Mouse (Mus musculus) gastrocnemius, postnatal 36 days (tissue): Measurements from ENCODE around the gene Pik3r5. TPM values are rescaled to one million over a fixed set of nuclear protein-coding genes. Genes with fewer than 3 reads are reported as not detected.

Source experiments
- DNase-seq, 2 experiments: peaks; one replicate each; pipeline ENCODE4 v3.0.0; 2022
- intact Hi-C: fragments of 180-260 bp; cut with DNase I; formaldehyde crosslinking; loops from one replicate; pipeline ENCODE4 v1.15.1; 2025
- total RNA-seq, 2 experiments: library from RNA; stranded (reverse); gene quantifications; 2 replicates each; pipeline ENCODE4 v1.2.3; 2021

The Pik3r5 gene
- total RNA-seq, 2 experiments from 2014 or later, result 0.56 to 0.57 TPM

GRCm38 (mm10) chr11:68442983-68443638 lies 11.2 kb downstream of the Pik3r5 start:
- intact Hi-C loops, result no loop called here

GRCm38 (mm10) chr11:68445901-68446300 lies 14.0 kb downstream of the Pik3r5 start:
- intact Hi-C loops, result no loop called here
- DNase-seq, result no peak

More at GRCm38 (mm10) chr11:68442983-68443638, 11.2 kb downstream of the Pik3r5 start:
- no peak for DNase-seq

- intact Hi-C loops, result no loop called here
- no peak for DNase-seq
These were observed 14.6 kb downstream of the Pik3r5 start for GRCm38 (mm10) chr11:68446547-68446946.

GRCm38 (mm10) chr11:68447242-68447641 lies 15.3 kb downstream of the Pik3r5 start:
- intact Hi-C loops, result no loop called here
- DNase-seq, result no peak

GRCm38 (mm10) chr11:68448356-68448755 lies 16.4 kb downstream of the Pik3r5 start:
- intact Hi-C loops, result no loop called here
- no peak for DNase-seq

- no peak for DNase-seq
- intact Hi-C loops, result no loop called here
These were observed 19.4 kb downstream of the Pik3r5 start for GRCm38 (mm10) chr11:68451282-68451735.

GRCm38 (mm10) chr11:68451747-68452405 lies 20.0 kb downstream of the Pik3r5 start:
- DNase-seq, result no peak
- intact Hi-C loops, result no loop called here

GRCm38 (mm10) chr11:68452740-68453139 lies 20.8 kb downstream of the Pik3r5 start:
- intact Hi-C loops, result no loop called here
- DNase-seq, result no peak

- intact Hi-C loops, result no loop called here
- no peak for DNase-seq
These were observed 21.4 kb downstream of the Pik3r5 start for GRCm38 (mm10) chr11:68453301-68453700.

GRCm38 (mm10) chr11:68458086-68458485 lies 26.2 kb downstream of the Pik3r5 start:
- no peak for DNase-seq
- intact Hi-C loops, result no loop called here

- DNase-seq, result no peak
- intact Hi-C loops, result no loop called here
These were observed 27.1 kb downstream of the Pik3r5 start for GRCm38 (mm10) chr11:68459021-68459420.

- intact Hi-C loops, result no loop called here
- DNase-seq, result no peak
These were observed 27.6 kb downstream of the Pik3r5 start for GRCm38 (mm10) chr11:68459486-68459885.

GRCm38 (mm10) chr11:68462716-68463115 lies 30.8 kb downstream of the Pik3r5 start:
- intact Hi-C loops, result no loop called here
- DNase-seq, result no peak

- intact Hi-C loops, result no loop called here
- DNase-seq, result no peak
These were observed 32.3 kb downstream of the Pik3r5 start for GRCm38 (mm10) chr11:68464260-68464659.

- intact Hi-C loops, result no loop called here
- no peak for DNase-seq
These were observed 33.2 kb downstream of the Pik3r5 start for GRCm38 (mm10) chr11:68465090-68465489.

GRCm38 (mm10) chr11:68467441-68467840 lies 35.5 kb downstream of the Pik3r5 start:
- intact Hi-C loops, result no loop called here
- no peak for DNase-seq

GRCm38 (mm10) chr11:68467962-68468612 lies 36.2 kb downstream of the Pik3r5 start:
- intact Hi-C loops, result no loop called here
- no peak for DNase-seq

GRCm38 (mm10) chr11:68468886-68469285 lies 37.0 kb downstream of the Pik3r5 start:
- no peak for DNase-seq
- intact Hi-C loops, result no loop called here

GRCm38 (mm10) chr11:68472162-68472849 lies 40.4 kb downstream of the Pik3r5 start:
- intact Hi-C loops, result no loop called here
- no peak for DNase-seq

GRCm38 (mm10) chr11:68474600-68474999 lies 42.7 kb downstream of the Pik3r5 start:
- DNase-seq, result no peak
- intact Hi-C loops, result no loop called here

- intact Hi-C loops, result no loop called here
- DNase-seq, result no peak
These were observed 43.8 kb downstream of the Pik3r5 start for GRCm38 (mm10) chr11:68475676-68476075.
